Mouse (Mus musculus): ENCODE data around the gene Dcaf11. TPM values are rescaled to one million over a fixed set of nuclear protein-coding genes. Genes with fewer than 3 reads are reported as not detected.

Dcaf11 gene
- 104 and 106 TPM in 2 replicates for polyA plus RNA-seq (2016; fragmentation: Nextera tagmentation; extraction: Ambion mirVana)

GRCm38 (mm10) chr14:55559799-55560201, at the start of gene Dcaf11:
Gene Dcaf11, plus strand, starts transcription at chr14:55560006.
- peak within 1 kb of the TSS; percentile 89 for H3K4me2 ChIP-seq (replicated peaks)
- H3K9ac ChIP-seq, result peak within 1 kb of the TSS; percentile 71
- ATAC-seq (ENCODE audit: low FRiP score), result peak; percentile 81
- H3K36me3 ChIP-seq, result peaks cover 19% of the 10 kb centered on the region
- under 1% methylated on average over 27 of the region's 27 CpGs for WGBS
- peak within 1 kb of the TSS; percentile 96 for H3K27ac ChIP-seq
- H3K4me3 ChIP-seq, result peak within 1 kb of the TSS; percentile 64
- H3K9me3 ChIP-seq (replicated peaks), result no peaks in the 10 kb centered on the region
- H3K4me1 ChIP-seq, result peaks cover 20% of the 10 kb centered on the region
- no peaks in the 10 kb centered on the region for H3K27me3 ChIP-seq

DNA sequence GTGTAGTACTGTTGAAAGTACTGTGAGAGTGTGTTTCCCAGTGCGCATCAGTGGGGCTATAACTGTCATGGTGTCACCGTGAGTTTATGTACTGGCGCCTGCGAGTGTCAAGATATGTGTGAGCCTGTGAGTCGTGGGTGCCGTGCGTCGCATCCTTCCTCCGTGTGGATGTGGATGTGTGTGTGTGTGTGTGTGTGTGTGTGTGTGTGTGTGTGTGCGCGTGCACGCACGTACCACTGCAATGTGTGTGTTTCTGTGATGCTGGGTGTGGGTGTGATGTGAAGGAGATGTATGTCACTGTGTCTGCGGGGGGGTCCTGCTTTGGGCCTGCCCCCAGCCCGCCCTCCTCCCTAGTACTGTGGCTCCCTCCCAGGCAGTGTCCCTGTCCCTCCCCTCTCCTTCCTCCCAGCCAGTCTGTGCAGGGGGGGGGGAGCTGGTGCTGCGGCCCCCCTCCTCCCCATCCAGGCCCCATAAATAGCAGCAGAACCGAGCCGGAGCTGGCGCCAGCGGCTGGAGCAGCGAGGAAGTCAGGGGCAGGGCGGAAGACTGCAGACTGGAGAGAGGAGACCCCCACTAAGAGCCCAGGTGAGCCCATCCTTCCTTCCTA, 49.6 kb upstream of the Dcaf11 start, which contains the start of gene Cpne6:
Cpne6 (plus strand) TSS at position 321 of the 607 bp plus-strand sequence.
- Histone ChIP-seq H3K36me3 (0 out of 2 replicates have a peak, but pooled peaks cover 6% of the 10 kb centered on the region), H3K27me3 (peaks cover 9% of the 10 kb centered on the region; the same call in 1 of the 2 replicates), H3K4me2 (replicated peaks) (no peak within 1 kb of the TSS), H3K27ac (no peak within 1 kb of the TSS), H3K9me3 (replicated peaks) (no peaks in the 10 kb centered on the region), H3K4me1 (peaks cover 19% of the 10 kb centered on the region), H3K4me3 (no peak within 1 kb of the TSS), H3K9ac (no peak within 1 kb of the TSS)
- WGBS, result 69% methylated on average over 19 of the region's 22 CpGs
- no peak for ATAC-seq (ENCODE audit: low FRiP score)

GRCm38 (mm10) chr14:55511037-55511436, 48.8 kb upstream of the Dcaf11 start:
- Histone ChIP-seq H3K4me1 (peaks cover 19% of the 10 kb centered on the region), H3K36me3 (0 out of 2 replicates have a peak, but pooled peaks cover 6% of the 10 kb centered on the region), H3K27me3 (peaks cover 9% of the 10 kb centered on the region; the same call in 1 of the 2 replicates), H3K27ac (no peak overlapping the region), H3K9me3 (replicated peaks) (no peaks in the 10 kb centered on the region), H3K4me2 (replicated peaks) (no peak overlapping the region), H3K9ac (no peak overlapping the region), H3K4me3 (no peak overlapping the region)
- 0 out of 2 replicates have a peak, but pooled peaks have one; percentile 5 for ATAC-seq (ENCODE audit: low FRiP score)
- 57% methylated on average over 7 of the region's 7 CpGs for WGBS

DNA sequence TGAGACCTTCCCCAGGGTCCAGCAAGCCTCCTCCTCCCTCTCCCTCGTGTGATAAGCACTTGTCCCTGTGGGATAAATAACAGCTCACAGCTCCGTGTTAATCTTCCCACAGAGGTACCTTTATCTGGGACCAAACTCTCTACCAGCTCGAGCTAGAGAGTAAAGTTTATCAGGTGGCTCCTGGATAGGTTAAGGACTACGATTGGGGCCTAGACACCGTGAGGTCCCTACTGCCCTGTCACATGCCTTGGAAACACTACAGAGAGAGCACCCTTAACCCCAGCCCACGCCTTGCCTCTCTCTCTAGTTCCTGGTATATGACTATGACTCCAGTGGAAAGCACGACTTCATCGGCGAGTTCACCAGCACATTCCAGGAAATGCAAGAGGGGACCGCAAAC, 45.9 kb upstream of the Dcaf11 start:
- WGBS, result 69% methylated on average over 10 of the region's 10 CpGs

DNA sequence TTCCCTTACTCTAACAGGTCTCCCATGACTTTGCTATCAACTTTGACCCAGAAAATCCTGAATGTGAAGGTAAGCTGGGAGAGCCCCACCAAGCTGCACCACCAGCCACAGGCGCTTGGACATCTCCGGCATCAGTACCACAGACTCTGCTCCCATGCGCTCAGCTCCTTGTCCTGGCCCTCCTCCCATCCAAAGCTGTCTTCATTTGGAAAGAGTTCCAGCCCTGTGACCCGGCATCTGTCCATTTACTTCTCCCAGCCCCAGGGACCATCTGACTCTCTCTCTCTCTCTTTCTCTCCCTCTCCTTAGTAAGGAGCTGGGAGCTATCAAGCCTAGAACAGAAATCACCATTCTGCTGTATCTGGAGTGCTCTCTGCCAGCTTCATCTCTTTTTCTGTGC, 44.0 kb upstream of the Dcaf11 start:
- Histone ChIP-seq H3K4me2 (replicated peaks) (no peak overlapping the region), H3K27me3 (peaks cover 20% of the 10 kb centered on the region), H3K9me3 (replicated peaks) (no peaks in the 10 kb centered on the region), H3K27ac (no peak overlapping the region), H3K9ac (no peak overlapping the region), H3K4me3 (no peak overlapping the region), H3K36me3 (no peaks in the 10 kb centered on the region), H3K4me1 (peaks cover 27% of the 10 kb centered on the region)
- no peak for ATAC-seq (ENCODE audit: low FRiP score)
- WGBS, result 97% methylated on average over 4 of the region's 4 CpGs

More for the DNA sequence above, 45.9 kb upstream of the Dcaf11 start:
- Histone ChIP-seq H3K4me1 (peaks cover 21% of the 10 kb centered on the region), H3K27ac (no peak overlapping the region), H3K4me3 (no peak overlapping the region), H3K9me3 (replicated peaks) (no peaks in the 10 kb centered on the region), H3K4me2 (replicated peaks) (no peak overlapping the region), H3K27me3 (peaks cover 9% of the 10 kb centered on the region; the same call in 1 of the 2 replicates), H3K9ac (no peak overlapping the region), H3K36me3 (no peaks in the 10 kb centered on the region)
- no peak for ATAC-seq (ENCODE audit: low FRiP score)

DNA sequence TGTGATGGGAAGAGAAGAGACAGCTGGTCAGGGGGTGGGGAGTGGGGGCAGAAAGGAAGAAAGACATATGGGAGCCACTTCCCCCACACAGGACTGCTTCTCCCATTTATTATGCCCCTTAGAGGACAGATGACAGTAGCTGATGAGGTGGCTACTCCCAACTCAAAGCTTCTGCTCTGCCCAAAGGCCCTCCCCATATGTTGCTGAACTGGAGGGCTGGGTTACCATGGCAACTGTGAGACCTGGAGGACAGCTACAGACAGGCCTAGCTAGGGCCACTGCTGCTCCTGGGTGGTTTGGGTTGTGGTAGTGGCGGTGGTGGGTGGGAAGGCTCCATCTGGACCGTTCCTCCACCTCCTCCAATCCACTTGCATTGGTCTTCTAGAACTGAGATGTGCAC, 40.9 kb upstream of the Dcaf11 start:
- WGBS, result 20% methylated on average over 2 of the region's 2 CpGs
- ATAC-seq (ENCODE audit: low FRiP score), result peak; percentile 81
- no peak overlapping the region for H3K4me3 ChIP-seq
- no peaks in the 10 kb centered on the region for H3K9me3 ChIP-seq (replicated peaks)
- no peak overlapping the region for H3K4me2 ChIP-seq (replicated peaks)
- peaks cover 23% of the 10 kb centered on the region for H3K4me1 ChIP-seq
- H3K9ac ChIP-seq, result no peak overlapping the region
- no peaks in the 10 kb centered on the region for H3K36me3 ChIP-seq
- H3K27me3 ChIP-seq, result peaks cover 34% of the 10 kb centered on the region
- peak overlapping the region; percentile 49; the same call in 1 of the 2 replicates for H3K27ac ChIP-seq

DNA sequence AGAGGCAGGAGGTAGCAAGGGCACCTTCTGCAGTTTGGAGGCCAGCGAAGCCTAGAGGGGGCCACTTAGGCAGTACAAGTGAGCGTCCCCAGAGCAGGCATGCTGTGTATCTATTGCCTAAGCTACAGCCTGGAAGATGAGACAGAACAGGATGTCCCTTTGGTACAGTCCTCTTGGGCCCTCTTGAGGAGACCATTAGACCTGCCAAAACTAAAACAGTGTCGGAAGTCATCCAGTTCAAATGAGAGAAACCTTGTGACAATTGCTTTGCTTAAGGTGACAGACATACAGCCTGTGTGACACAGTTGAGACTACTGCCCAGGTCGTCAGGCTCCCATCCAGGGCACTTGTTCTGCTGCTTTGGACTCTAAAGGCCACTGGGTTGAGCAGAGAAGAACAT, 40.2 kb upstream of the Dcaf11 start:
- H3K27ac ChIP-seq, result peak overlapping the region; percentile 49; the same call in 1 of the 2 replicates

DNA sequence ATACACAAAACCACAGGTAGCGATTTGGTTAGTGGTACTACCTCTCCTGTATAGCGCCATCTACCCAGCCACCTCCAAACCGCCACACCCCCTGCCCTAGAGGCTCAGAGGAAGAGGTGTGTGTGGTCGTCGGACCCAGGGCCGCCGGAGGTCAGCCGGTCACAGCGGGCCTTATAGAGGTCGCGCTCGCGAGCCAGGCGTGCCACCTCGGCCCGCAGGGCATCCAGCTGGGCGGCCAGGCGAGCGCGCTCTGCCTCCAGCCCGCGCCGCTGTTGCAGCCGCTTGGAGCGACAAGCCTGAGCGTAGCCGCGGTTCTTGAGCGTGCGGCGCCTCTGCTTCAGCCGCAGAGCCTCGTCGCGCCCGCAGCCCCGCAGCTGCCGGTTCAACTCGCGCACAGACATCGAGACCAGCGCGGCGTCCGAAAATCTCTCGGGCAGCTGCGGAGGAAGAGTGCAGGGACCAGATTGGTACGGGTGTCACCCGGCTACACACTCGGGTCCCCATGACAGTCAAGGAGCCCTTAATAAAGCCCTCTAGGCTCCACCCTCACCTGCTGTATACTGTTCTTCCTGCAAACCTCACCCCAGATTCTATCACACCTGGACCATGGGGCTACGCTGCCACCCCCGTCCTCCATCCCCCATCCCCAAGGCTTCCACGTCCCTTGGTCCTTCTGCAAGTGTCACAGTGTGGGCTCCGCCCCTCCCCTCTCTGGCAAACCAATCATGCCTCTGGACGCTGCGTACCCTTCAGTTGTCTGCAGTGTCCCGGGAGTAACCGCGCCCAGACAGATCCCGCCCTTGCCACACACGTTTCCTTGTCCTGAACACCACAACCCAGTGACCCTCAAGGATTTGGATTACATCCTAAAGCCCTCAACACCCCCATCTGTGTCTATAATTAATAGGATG, 39.1 kb upstream of the Dcaf11 start:
- under 1% methylated on average over 61 of the region's 61 CpGs for WGBS
- H3K9me3 ChIP-seq (replicated peaks), result no peaks in the 10 kb centered on the region
- peak overlapping the region; percentile 50 for H3K4me3 ChIP-seq
- peaks cover 34% of the 10 kb centered on the region for H3K27me3 ChIP-seq
- H3K4me1 ChIP-seq, result peaks cover 23% of the 10 kb centered on the region
- H3K27ac ChIP-seq, result peak overlapping the region; percentile 45; the same call in 1 of the 2 replicates
- peak overlapping the region; percentile 57 for H3K9ac ChIP-seq
- peak overlapping the region; percentile 87 for H3K4me2 ChIP-seq (replicated peaks)
- ATAC-seq (ENCODE audit: low FRiP score), result peak; percentile 64
- H3K36me3 ChIP-seq, result no peaks in the 10 kb centered on the region

More for the DNA sequence above, 40.2 kb upstream of the Dcaf11 start:
- 57% methylated on average over 4 of the region's 4 CpGs for WGBS
- Histone ChIP-seq H3K9ac (no peak overlapping the region), H3K9me3 (replicated peaks) (no peaks in the 10 kb centered on the region), H3K27me3 (peaks cover 34% of the 10 kb centered on the region), H3K4me3 (no peak overlapping the region), H3K4me2 (replicated peaks) (no peak overlapping the region; the same call in 1 of the 2 replicates), H3K36me3 (no peaks in the 10 kb centered on the region), H3K4me1 (peaks cover 23% of the 10 kb centered on the region)
- no peak for ATAC-seq (ENCODE audit: low FRiP score)

DNA sequence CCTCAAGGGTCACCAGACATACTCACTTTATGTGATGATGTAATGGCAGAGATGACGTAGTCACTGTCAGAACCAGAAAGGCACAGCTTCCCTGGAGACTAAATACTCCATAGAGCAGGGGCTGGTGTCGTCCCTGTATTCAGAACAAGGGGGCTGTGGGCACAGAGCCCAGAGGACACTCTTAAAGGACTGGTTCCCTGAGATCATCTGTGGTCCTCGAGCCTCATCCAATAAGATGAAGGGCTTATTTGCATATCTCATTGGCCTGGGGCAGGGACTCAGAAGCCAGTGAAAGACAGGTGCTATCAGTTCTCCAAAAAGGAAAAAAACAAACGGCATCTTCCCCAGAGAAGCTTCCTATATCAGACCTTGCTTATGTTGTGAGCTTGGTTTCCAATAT, 35.7 kb upstream of the Dcaf11 start:
- WGBS, result 61% methylated on average over 4 of the region's 4 CpGs
- Histone ChIP-seq H3K36me3 (no peaks in the 10 kb centered on the region), H3K4me3 (no peak overlapping the region), H3K27ac (no peak overlapping the region), H3K9ac (no peak overlapping the region), H3K9me3 (replicated peaks) (no peaks in the 10 kb centered on the region), H3K27me3 (peaks cover 34% of the 10 kb centered on the region), H3K4me1 (peaks cover 15% of the 10 kb centered on the region), H3K4me2 (replicated peaks) (no peak overlapping the region)
- ATAC-seq (ENCODE audit: low FRiP score), result no peak

GRCm38 (mm10) chr14:55524785-55525184, 35.0 kb upstream of the Dcaf11 start, which contains the start of gene Nrl:
Gene Nrl, minus strand, starts transcription at chr14:55524981.
- no peak within 1 kb of the TSS for H3K9ac ChIP-seq
- no peaks in the 10 kb centered on the region for H3K36me3 ChIP-seq
- H3K9me3 ChIP-seq (replicated peaks), result no peaks in the 10 kb centered on the region
- no peak within 1 kb of the TSS for H3K27ac ChIP-seq
- H3K4me1 ChIP-seq, result peaks cover 9% of the 10 kb centered on the region; the same call in 1 of the 2 replicates
- H3K4me2 ChIP-seq (replicated peaks), result no peak within 1 kb of the TSS
- 46% methylated on average over 8 of the region's 8 CpGs for WGBS
- ATAC-seq (ENCODE audit: low FRiP score), result no peak
- H3K27me3 ChIP-seq, result peaks cover 33% of the 10 kb centered on the region
- H3K4me3 ChIP-seq, result no peak within 1 kb of the TSS

- H3K9me3 ChIP-seq (replicated peaks), result no peaks in the 10 kb centered on the region
- no peak for ATAC-seq (ENCODE audit: low FRiP score)
- 87% methylated on average over 2 of the region's 2 CpGs for WGBS
- H3K4me2 ChIP-seq (replicated peaks), result no peak overlapping the region
- no peaks in the 10 kb centered on the region for H3K36me3 ChIP-seq
- H3K27me3 ChIP-seq, result peaks cover 25% of the 10 kb centered on the region
- H3K9ac ChIP-seq, result no peak overlapping the region
- H3K27ac ChIP-seq, result no peak overlapping the region
- H3K4me3 ChIP-seq, result no peak overlapping the region
- H3K4me1 ChIP-seq, result no peaks in the 10 kb centered on the region
Observed at GRCm38 (mm10) chr14:55526674-55527073, 33.1 kb upstream of the Dcaf11 start.

DNA sequence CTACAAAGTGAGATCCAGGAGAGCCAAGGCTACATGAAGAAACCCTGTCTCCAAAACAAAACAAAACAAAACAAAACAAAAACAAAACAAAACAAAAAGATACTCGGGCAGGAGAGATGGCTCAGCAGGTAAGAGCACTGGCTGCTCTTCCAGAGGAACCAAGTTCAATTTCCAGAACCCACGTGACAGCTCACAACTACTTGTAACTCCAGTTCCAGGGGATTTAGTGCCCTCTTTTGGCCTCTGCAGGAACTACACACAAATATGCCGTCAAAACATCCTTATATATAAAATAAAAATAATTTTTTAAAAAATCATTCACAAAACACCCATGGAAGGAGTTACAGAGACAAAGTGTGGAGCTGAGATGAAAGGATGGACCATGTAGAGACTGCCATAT, 31.9 kb upstream of the Dcaf11 start:
- Histone ChIP-seq H3K4me2 (replicated peaks) (no peak overlapping the region), H3K4me1 (no peaks in the 10 kb centered on the region), H3K27ac (no peak overlapping the region), H3K27me3 (peaks cover 15% of the 10 kb centered on the region), H3K36me3 (no peaks in the 10 kb centered on the region), H3K9ac (no peak overlapping the region), H3K4me3 (no peak overlapping the region), H3K9me3 (replicated peaks) (no peaks in the 10 kb centered on the region)
- 21% methylated on average over 3 of the region's 3 CpGs for WGBS
- no peak for ATAC-seq (ENCODE audit: low FRiP score)
